Mouse (Mus musculus): ENCODE measurements around the gene Fam178b.

DNA sequence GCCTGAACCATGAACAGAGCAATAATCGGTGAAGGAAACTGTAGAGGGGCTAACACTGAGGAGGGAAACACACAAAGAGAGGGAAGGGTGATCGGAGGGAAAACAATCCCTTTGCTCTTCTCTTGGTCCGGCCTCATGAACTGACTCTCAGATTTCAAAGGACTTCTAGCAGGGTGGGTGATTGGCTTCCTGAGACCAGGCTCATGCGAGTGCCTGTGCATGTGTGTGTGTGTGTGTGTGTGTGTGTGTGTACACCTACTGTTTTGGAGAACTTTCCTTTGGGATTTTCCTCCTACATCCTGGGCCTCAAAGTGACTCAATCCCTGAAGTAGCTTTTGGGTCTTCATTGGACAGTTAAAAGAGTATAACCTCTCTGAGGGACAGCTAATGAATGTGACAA lies 96.7 kb downstream of the Fam178b start:
- TF ChIP-seq CTCF (IDR thresholded peaks at IDR 0.05; ENCODE audit: borderline replicate concordance, insufficient read depth, low read depth, low read length) = no peak
- no peak for TF ChIP-seq POLR2A (IDR thresholded peaks at IDR 0.05; ENCODE audit: borderline replicate concordance, insufficient read depth, low read length)

Measured in cerebellum, adult 2 months (tissue).